Mouse (Mus musculus) hindbrain, embryonic 15.5 days (tissue): Measurements from ENCODE around the gene Olfr844. TPM values are rescaled to one million over a fixed set of nuclear protein-coding genes. Genes with fewer than 3 reads are reported as not detected.

Experiments
- ATAC-seq: fragments of 200-750 bp; cut with Nextera tagmentation; 2 replicates; pipeline ENCODE4 v1.8.0; 2017; ENCODE audit warnings: low read depth, moderate number of reproducible peaks, moderate TSS enrichment; ENCODE audit not compliant: low FRiP score
- H3K27ac ChIP-seq: fragments of 300-500 bp; sonication (generic); replicated peaks from 2 replicates; pipeline ENCODE4 v1.5.1; 2015; ENCODE audit warnings: mild to moderate bottlenecking, inconsistent platforms
- H3K27me3 ChIP-seq: fragments of 300-500 bp; sonication (generic); 2 replicates; pipeline ENCODE4 v1.6.1; 2015; ENCODE audit warnings: control low read depth, inconsistent platforms
- H3K36me3 ChIP-seq: fragments of 300-500 bp; sonication (generic); 2 replicates; pipeline ENCODE4 v1.6.1; 2015; ENCODE audit warnings: control low read depth, inconsistent platforms
- H3K4me1 ChIP-seq: fragments of 300-500 bp; sonication (generic); replicated peaks from 2 replicates; pipeline ENCODE4 v1.6.1; 2015; ENCODE audit warnings: control low read depth, inconsistent platforms
- H3K4me2 ChIP-seq: fragments of 300-500 bp; sonication (generic); 2 replicates; pipeline ENCODE4 v1.6.1; 2015; ENCODE audit warnings: moderate library complexity, mild to moderate bottlenecking, inconsistent platforms
- H3K4me3 ChIP-seq: fragments of 300-500 bp; sonication (generic); 2 replicates; pipeline ENCODE4 v1.5.1; 2015; ENCODE audit warnings: mild to moderate bottlenecking, inconsistent platforms
- H3K9ac ChIP-seq: fragments of 300-500 bp; sonication (generic); 2 replicates; pipeline ENCODE4 v1.6.1; 2015; ENCODE audit warnings: inconsistent platforms
- H3K9me3 ChIP-seq: fragments of 300-500 bp; sonication (generic); 2 replicates; pipeline ENCODE4 v1.6.1; 2016; ENCODE audit warnings: control low read depth, inconsistent platforms
- WGBS: fragments of 180-500 bp; shearing (Covaris S2); methylation state at CpG from one replicate; pipeline ENCODE4 v1.1.7; 2015; 5-methylcytosine and 5-hydroxymethylcytosine counted together
- polyA plus RNA-seq: library from polyadenylated mRNA; unstranded; fragments of >200 nt; fragmentation: Nextera tagmentation; extraction: Ambion mirVana; gene quantifications from 2 replicates; pipeline ENCODE4 v1.2.1, GENCODE M21; 2015

Gene Olfr844
- not detected in 2 replicates for polyA plus RNA-seq

GRCm38 (mm10) chr9:19316047-19316446, at the start of gene Olfr844:
Gene Olfr844 (plus strand): TSS chr9:19316347.
- ATAC-seq: no peak
- Histone ChIP-seq H3K9me3 (no peaks in the 10 kb centered on the region), H3K9ac (no peak within 1 kb of the TSS)

DNA sequence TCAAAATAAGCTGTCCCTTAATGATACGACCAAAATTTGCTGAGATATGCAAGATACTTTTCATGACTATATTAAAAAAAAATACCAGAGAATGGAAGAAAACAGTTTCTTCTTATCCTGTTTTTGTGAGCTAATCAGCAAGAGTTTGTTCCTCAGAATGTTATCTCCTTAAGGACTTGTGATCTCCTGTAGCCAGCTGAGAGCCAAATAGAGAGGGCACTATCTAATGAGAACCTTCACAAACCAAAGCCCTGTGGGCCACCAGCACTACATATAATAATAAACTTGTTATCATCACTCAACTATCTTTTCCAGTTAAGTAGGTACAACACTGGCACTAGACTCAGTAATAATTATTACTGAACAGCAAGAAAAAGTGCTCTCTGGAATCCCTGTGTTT, 20.0 kb downstream of the Olfr844 start, which contains the start of gene Olfr845:
TSS of gene Olfr845 (plus strand) at position 301 of the 400 bp plus-strand sequence.
- Histone ChIP-seq H3K9me3 (no peaks in the 10 kb centered on the region), H3K4me1 (no peaks in the 10 kb centered on the region), H3K9ac (no peak within 1 kb of the TSS), H3K4me2 (no peak within 1 kb of the TSS), H3K4me3 (no peak within 1 kb of the TSS), H3K27me3 (no peaks in the 10 kb centered on the region), H3K27ac (no peak within 1 kb of the TSS), H3K36me3 (no peaks in the 10 kb centered on the region)
- no peak for ATAC-seq
- 69% methylated on average over 1 of the region's 1 CpGs for WGBS

More at GRCm38 (mm10) chr9:19316047-19316446, at the start of gene Olfr844:
- Histone ChIP-seq H3K36me3 (no peaks in the 10 kb centered on the region), H3K27me3 (no peaks in the 10 kb centered on the region), H3K4me2 (no peak within 1 kb of the TSS), H3K27ac (no peak within 1 kb of the TSS), H3K4me1 (no peaks in the 10 kb centered on the region), H3K4me3 (no peak within 1 kb of the TSS)

DNA sequence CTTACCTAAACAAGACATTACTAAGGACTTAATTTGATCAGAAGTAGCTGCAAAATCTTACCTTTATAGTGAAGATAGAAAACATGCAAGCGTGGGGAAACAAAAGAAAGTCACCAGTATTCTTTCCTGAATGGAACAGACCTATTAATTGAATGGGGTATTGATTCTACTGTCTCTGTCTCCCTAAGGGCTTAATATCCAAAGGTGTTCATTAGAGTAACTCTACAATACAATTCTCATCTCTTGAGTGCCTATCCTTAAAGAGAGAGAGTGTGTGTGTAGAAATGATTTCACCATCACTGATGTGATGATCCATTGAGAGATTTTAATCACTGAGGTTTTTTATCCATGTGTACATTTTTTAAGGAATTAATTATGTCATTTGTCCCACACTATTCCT, 47.8 kb downstream of the Olfr844 start, which contains the start of gene Olfr846:
TSS of gene Olfr846 (minus strand) at position 101 of the 400 bp plus-strand sequence.
- Histone ChIP-seq H3K4me1 (no peaks in the 10 kb centered on the region), H3K9me3 (peaks cover 4% of the 10 kb centered on the region; the same call in 1 of the 2 replicates)
- ATAC-seq: no peak

More for the DNA sequence above, 47.8 kb downstream of the Olfr844 start, which contains the start of gene Olfr846:
- Histone ChIP-seq H3K4me2 (no peak within 1 kb of the TSS), H3K27ac (no peak within 1 kb of the TSS), H3K9ac (no peak within 1 kb of the TSS), H3K36me3 (no peaks in the 10 kb centered on the region), H3K27me3 (no peaks in the 10 kb centered on the region), H3K4me3 (no peak within 1 kb of the TSS)
- WGBS: 49% methylated on average over 1 of the region's 1 CpGs

Other genes starting within 250 kb of the Olfr844 start
- not detected in 2 replicates for gene Olfr836, start 196.0 kb upstream of the Olfr844 start, polyA plus RNA-seq
- not detected in 2 replicates for gene Olfr837, start 180.0 kb upstream of the Olfr844 start, polyA plus RNA-seq
- not detected in 2 replicates for gene Olfr839-ps1, start 139.0 kb upstream of the Olfr844 start, polyA plus RNA-seq
- gene Olfr843, start 64.4 kb upstream of the Olfr844 start, polyA plus RNA-seq: not detected in 2 replicates
- not detected in 2 replicates for gene Olfr845, start 20.1 kb downstream of the Olfr844 start, polyA plus RNA-seq
- gene Olfr846, start 47.7 kb downstream of the Olfr844 start, polyA plus RNA-seq: not detected in 2 replicates
- gene Olfr847, start 62.3 kb downstream of the Olfr844 start, polyA plus RNA-seq: not detected in 2 replicates
- not detected in 2 replicates for gene Olfr849, start 123.9 kb downstream of the Olfr844 start, polyA plus RNA-seq
- not detected in 2 replicates for gene Olfr850, start 161.9 kb downstream of the Olfr844 start, polyA plus RNA-seq
- not detected in 2 replicates for gene Olfr851, start 176.9 kb downstream of the Olfr844 start, polyA plus RNA-seq
- not detected in 2 replicates for gene Olfr853, start 224.7 kb downstream of the Olfr844 start, polyA plus RNA-seq